Mouse (Mus musculus): Measurements from ENCODE around the gene Gga2.

GRCm38 (mm10) chr7:121941016-121941415, 80.0 kb downstream of the Gga2 start:
- no peak for TF ChIP-seq CTCF (conservative IDR thresholded peaks at IDR 0.05; ENCODE audit: insufficient read depth, insufficient read length, low read depth, low read length)
- TF ChIP-seq POLR2A (IDR thresholded peaks at IDR 0.05; ENCODE audit: low read depth, low read length), result no peak

All from kidney, adult 2 months (tissue).